Mouse (Mus musculus) lung, postnatal 0 days (tissue): ENCODE measurements around the gene Igflr1. TPM values are rescaled to one million over a fixed set of nuclear protein-coding genes. Genes with fewer than 3 reads are reported as not detected.

Experiments
- ATAC-seq: fragments of 200-750 bp; cut with Nextera tagmentation; 2 replicates; pipeline ENCODE4 v1.8.0; 2017; ENCODE audit warnings: moderate library complexity
- DNase-seq: peaks from one replicate; pipeline ENCODE4 v3.0.0-alpha.2; 2016; ENCODE audit warnings: low spot score
- H3K27ac ChIP-seq: fragments of 300-500 bp; sonication (generic); 2 replicates; pipeline ENCODE4 v1.5.1; 2014; ENCODE audit warnings: antibody characterized with exemption, mild to moderate bottlenecking, low read length, mixed read lengths
- H3K27me3 ChIP-seq: fragments of 300-500 bp; sonication (generic); replicated peaks from 2 replicates; pipeline ENCODE4 v1.6.1; 2014; ENCODE audit warnings: low read length, mixed read lengths; ENCODE audit not compliant: insufficient read depth
- H3K36me3 ChIP-seq: fragments of 300-500 bp; sonication (generic); 2 replicates; pipeline ENCODE4 v1.6.1; 2014; ENCODE audit warnings: low read length, mixed read lengths; ENCODE audit not compliant: insufficient read depth
- H3K4me1 ChIP-seq: fragments of 300-500 bp; sonication (generic); 2 replicates; pipeline ENCODE4 v1.6.1; 2014; ENCODE audit warnings: antibody characterized with exemption, low read depth, low read length, mixed read lengths; ENCODE audit not compliant: insufficient read depth
- H3K4me2 ChIP-seq: fragments of 300-500 bp; sonication (generic); replicated peaks from 2 replicates; pipeline ENCODE4 v1.6.1; 2014; ENCODE audit warnings: low read depth, mild to moderate bottlenecking, low read length, moderate library complexity, mixed read lengths
- H3K4me3 ChIP-seq: fragments of 300-500 bp; sonication (generic); 2 replicates; pipeline ENCODE4 v1.5.1; 2014; ENCODE audit warnings: low read depth, low read length
- H3K9ac ChIP-seq: fragments of 300-500 bp; sonication (generic); replicated peaks from 2 replicates; pipeline ENCODE4 v1.6.1; 2014; ENCODE audit warnings: low read depth, mild to moderate bottlenecking
- H3K9me3 ChIP-seq: fragments of 300-500 bp; sonication (generic); 2 replicates; pipeline ENCODE4 v1.6.1; 2016; ENCODE audit warnings: low read length, mixed read lengths
- CTCF ChIP-seq: IDR thresholded peaks from 2 replicates; pipeline ENCODE4 v1.5.1; 2016; ENCODE audit warnings: antibody characterized with exemption, mild to moderate bottlenecking
- EP300 ChIP-seq: IDR thresholded peaks from 2 replicates; pipeline ENCODE4 v1.6.1; 2016; ENCODE audit warnings: antibody characterized with exemption, mild to moderate bottlenecking, control low read depth
- WGBS: fragments of 180-500 bp; shearing (Covaris S2); extraction: QIAGEN DNeasy Blood & Tissue Kit; methylation state at CpG from one replicate; pipeline ENCODE4 v1.1.7; 2014; 5-methylcytosine and 5-hydroxymethylcytosine counted together
- polyA plus RNA-seq: library from polyadenylated mRNA; unstranded; fragments of >200 nt; fragmentation: Nextera tagmentation; extraction: Ambion mirVana; gene quantifications from 2 replicates; pipeline ENCODE4 v1.2.1, GENCODE M21; 2015

Igflr1 gene
- polyA plus RNA-seq, 1 experiment from 2014 or later: 3.2 TPM

DNA sequence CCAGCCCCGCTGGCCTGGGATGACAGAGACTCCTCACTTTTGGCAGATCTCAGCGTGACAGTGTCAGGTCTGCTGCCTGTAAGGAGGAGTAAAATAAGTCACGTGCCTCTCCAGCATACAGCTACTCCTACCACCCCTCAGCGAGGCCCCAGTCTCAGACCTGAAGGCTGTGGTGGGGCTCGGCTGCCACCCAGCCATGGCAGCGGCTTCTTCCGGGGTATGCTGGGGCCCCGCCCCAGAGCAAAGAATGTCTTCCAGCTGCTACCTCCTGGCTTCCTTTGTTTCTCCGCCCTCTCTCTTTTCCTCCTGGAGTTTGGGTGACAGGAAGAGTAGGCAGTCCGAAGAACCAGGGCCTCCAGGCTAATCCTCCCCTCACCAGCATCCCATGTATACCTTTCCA lies 39.3 kb upstream of the Igflr1 start:
- Histone ChIP-seq H3K36me3 (peaks cover 11% of the 10 kb centered on the region; the same call in 1 of the 2 replicates), H3K4me2 (peak overlapping the region; percentile 40), H3K9ac (no peak overlapping the region), H3K4me3 (peak overlapping the region; percentile 3; the same call in 1 of the 2 replicates), H3K27me3 (no peaks in the 10 kb centered on the region), H3K9me3 (no peaks in the 10 kb centered on the region), H3K4me1 (peaks cover 4% of the 10 kb centered on the region; the same call in 1 of the 2 replicates), H3K27ac (0 out of 2 replicates have a peak overlapping the region, but pooled peaks have one; percentile 4)
- TF ChIP-seq EP300: no peak
- TF ChIP-seq CTCF: no peak
- 32% methylated on average over 10 of the region's 10 CpGs for WGBS
- ATAC-seq (peak; percentile 65), DNase-seq (peak; percentile 65)

- DNase-seq: no peak
- no peaks in the 10 kb centered on the region for H3K27me3 ChIP-seq
- H3K4me1 ChIP-seq: peaks cover 4% of the 10 kb centered on the region; the same call in 1 of the 2 replicates
- peak overlapping the region; percentile 4; the same call in 1 of the 2 replicates for H3K27ac ChIP-seq
- H3K4me2 ChIP-seq: peak overlapping the region; percentile 40
- no peak for TF ChIP-seq CTCF
- no peak for TF ChIP-seq EP300
- no peaks in the 10 kb centered on the region for H3K9me3 ChIP-seq
- WGBS: 39% methylated on average over 17 of the region's 17 CpGs
- ATAC-seq: 0 out of 2 replicates have a peak, but pooled peaks have one; percentile 6
- H3K4me3 ChIP-seq: 0 out of 2 replicates have a peak overlapping the region, but pooled peaks have one; percentile 3
- peaks cover 11% of the 10 kb centered on the region; the same call in 1 of the 2 replicates for H3K36me3 ChIP-seq
- H3K9ac ChIP-seq: no peak overlapping the region
Measured at GRCm38 (mm10) chr7:30526399-30526798, 38.8 kb upstream of the Igflr1 start.

DNA sequence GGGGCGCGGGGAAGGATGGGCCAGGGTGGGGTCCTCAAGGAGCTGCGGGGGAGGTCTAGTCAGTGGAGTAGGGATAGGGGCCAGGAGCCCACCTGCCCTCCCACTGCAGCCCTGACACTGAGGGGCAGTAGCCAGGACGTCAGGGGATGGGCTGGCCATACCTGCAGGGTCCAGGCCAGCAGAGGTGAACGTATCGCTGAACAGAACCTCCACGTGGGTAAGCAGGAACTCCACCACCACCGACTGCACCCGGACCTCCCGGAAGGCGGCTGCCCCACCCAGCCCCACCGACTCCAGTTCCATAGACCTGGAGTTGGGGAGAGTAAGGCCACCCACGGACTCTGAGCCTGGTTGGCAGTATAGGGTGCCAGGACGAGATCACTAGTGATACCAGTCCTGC lies 38.2 kb upstream of the Igflr1 start:
- Histone ChIP-seq H3K4me3 (no peak overlapping the region), H3K4me2 (no peak overlapping the region), H3K9me3 (no peaks in the 10 kb centered on the region), H3K36me3 (peaks cover 11% of the 10 kb centered on the region; the same call in 1 of the 2 replicates), H3K4me1 (peaks cover 4% of the 10 kb centered on the region; the same call in 1 of the 2 replicates), H3K27me3 (no peaks in the 10 kb centered on the region), H3K9ac (no peak overlapping the region), H3K27ac (no peak overlapping the region)
- no peak for TF ChIP-seq CTCF
- TF ChIP-seq EP300: no peak
- WGBS: 85% methylated on average over 10 of the region's 14 CpGs
- ATAC-seq (no peak), DNase-seq (no peak)

DNA sequence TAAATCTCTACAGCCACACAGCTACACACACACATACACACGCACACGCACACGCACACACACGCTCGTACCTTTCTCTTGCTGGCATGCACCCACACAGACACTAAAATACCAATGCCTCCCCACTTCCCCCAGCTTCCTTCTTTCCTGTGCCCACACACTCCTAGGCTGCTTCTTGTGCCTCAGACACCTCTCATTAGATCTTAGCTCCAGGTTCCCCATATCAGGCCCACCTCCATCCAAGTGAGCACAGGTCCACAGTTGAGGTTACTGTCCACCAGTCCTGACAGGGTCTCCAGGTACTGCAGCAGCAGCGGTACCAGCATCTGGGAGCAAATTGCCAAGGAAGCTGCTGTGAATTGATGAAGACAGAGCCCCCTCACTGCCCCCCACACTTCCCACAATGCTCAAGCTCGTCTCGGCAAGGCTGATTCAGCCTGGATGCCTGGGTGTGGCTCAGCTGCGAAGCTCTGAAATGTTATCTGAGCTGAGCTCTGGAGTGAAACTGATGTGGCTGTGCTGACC lies 33.9 kb upstream of the Igflr1 start:
- H3K27ac ChIP-seq: no peak overlapping the region
- H3K9me3 ChIP-seq: no peaks in the 10 kb centered on the region
- no peaks in the 10 kb centered on the region for H3K27me3 ChIP-seq
- DNase-seq: no peak
- H3K9ac ChIP-seq: no peak overlapping the region
- H3K4me2 ChIP-seq: no peak overlapping the region
- WGBS: 83% methylated on average over 9 of the region's 9 CpGs
- H3K36me3 ChIP-seq: peaks cover 11% of the 10 kb centered on the region; the same call in 1 of the 2 replicates
- TF ChIP-seq CTCF: no peak
- TF ChIP-seq EP300: no peak
- peaks cover 3% of the 10 kb centered on the region; the same call in 1 of the 2 replicates for H3K4me1 ChIP-seq
- no peak overlapping the region for H3K4me3 ChIP-seq
- ATAC-seq: no peak

- H3K9ac ChIP-seq: no peak overlapping the region
- no peaks in the 10 kb centered on the region for H3K27me3 ChIP-seq
- DNase-seq (peak; percentile 27), ATAC-seq (no peak)
- H3K4me1 ChIP-seq: no peaks in the 10 kb centered on the region
- peaks cover 11% of the 10 kb centered on the region; the same call in 1 of the 2 replicates for H3K36me3 ChIP-seq
- no peak overlapping the region for H3K27ac ChIP-seq
- WGBS: 27% methylated on average over 8 of the region's 8 CpGs
- TF ChIP-seq EP300: no peak
- no peak for TF ChIP-seq CTCF
- no peak overlapping the region for H3K4me3 ChIP-seq
- no peaks in the 10 kb centered on the region for H3K9me3 ChIP-seq
- no peak overlapping the region for H3K4me2 ChIP-seq
Measured at GRCm38 (mm10) chr7:30532931-30533330, 32.3 kb upstream of the Igflr1 start.

DNA sequence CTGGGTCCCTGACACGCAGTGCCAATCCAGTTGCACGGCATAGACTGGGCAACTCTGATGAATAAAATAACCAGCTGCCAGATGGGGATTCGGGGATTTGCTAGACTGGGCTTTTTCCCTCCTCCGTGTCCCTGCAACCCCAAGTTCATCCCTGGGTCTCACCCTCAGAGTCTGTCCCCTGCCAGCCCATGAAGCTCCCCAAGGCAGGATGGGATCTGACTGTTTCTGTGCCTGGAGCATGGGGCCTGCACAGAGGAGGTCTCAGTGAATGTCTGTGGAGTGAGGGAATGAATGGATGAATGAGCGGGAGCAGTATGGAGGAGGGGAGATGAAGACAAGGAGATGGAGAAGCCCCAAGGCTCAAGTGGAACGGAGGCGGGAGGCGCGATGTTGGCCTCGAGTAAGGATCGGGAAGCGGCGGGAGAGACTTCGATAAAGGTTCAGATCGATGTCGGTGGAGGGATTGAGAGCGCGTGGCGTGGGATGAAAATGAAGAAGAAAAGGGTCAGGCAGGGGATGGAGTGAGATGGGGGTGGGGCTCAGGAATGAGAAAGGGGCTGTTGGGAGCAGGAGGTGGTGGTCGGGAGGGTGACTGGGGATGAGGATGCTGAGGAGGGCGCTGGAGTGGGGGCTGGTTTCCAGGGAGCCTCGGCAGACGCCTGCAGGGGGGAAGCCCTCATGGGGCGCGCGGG lies 31.1 kb upstream of the Igflr1 start:
- Histone ChIP-seq H3K27me3 (no peaks in the 10 kb centered on the region), H3K4me2 (peak overlapping the region; percentile 98), H3K9me3 (no peaks in the 10 kb centered on the region), H3K27ac (no peak overlapping the region), H3K9ac (no peak overlapping the region), H3K4me1 (no peaks in the 10 kb centered on the region), H3K36me3 (peaks cover 11% of the 10 kb centered on the region; the same call in 1 of the 2 replicates), H3K4me3 (peak overlapping the region; percentile 74)
- WGBS: 10% methylated on average over 25 of the region's 26 CpGs
- DNase-seq (no peak), ATAC-seq (no peak)
- TF ChIP-seq EP300 (no peak), CTCF (no peak)
